Mouse (Mus musculus): ENCODE data around the gene Tcap.

The Tcap gene

DNA sequence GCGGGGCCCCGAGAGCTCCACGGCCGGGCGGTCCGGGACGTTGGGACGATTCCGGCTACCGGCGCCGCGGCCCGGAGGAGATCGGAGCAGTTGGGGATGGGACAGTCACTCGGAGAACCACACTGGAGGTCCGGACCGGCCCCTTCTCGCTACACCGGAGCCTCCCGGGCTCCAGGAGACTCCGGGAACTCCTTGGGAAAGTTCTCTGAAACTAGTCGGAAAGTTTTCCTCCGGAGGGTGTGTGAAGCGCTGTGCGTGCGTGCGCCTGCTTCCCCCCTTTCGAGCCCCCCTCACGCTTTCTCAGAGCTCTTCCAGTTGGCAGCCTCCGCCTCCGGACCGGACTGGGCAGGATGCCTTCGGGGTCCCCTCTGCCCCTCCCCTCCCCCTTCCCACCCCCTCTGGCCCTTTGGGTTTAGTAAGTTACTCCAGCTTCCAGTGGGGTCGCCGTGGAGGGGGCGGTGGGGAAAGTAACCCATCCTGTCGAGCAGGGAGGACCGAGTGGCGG lies 29.2 kb downstream of the Tcap start:
- DNase-seq (ENCODE audit: low spot score): peak; percentile 30

DNA sequence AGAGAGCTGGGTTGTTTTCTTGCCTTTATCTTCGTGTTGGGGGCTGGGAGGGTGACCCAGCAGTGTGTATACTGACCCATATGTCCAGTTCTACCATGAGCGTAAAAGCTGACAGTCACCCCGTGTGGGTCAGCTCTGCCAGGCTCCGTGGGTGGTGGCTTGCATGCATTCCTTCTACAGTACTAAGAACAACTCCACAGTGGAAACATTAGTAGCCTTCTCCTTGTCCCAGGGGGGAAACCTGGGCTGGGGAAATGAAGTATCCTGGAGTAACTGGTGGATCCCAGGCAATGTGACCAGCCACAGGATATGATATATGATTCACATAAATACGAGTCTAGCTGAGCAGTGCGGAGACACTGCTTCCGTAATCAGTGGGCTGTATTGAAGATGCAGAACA lies 30.1 kb downstream of the Tcap start:
- DNase-seq (ENCODE audit: low spot score): no peak

GRCm38 (mm10) chr11:98414162-98414561 lies 30.6 kb downstream of the Tcap start:
- peak; percentile 31 for DNase-seq (ENCODE audit: low spot score)

DNA sequence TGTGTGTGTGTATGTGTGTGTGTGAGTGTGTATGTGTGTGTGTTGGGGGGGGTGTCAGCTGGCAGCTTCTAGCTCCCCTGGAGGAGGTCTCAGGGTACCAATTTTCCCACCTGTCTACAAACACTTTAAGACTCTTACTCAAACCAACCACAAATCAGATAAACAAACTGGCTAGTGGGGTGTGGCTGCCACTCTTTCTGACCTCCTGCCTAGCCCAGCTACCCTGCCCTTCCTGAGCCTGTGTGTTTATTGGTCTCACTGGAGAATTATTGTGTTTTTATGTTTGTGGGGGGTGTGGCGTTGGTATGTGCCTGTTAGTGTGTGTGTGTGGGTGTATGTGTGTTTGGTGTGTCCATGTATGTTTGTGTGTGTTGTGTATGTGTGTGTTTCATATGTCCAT lies 33.5 kb downstream of the Tcap start:
- no peak for DNase-seq (ENCODE audit: low spot score)

- DNase-seq (ENCODE audit: low spot score): no peak
Measured at GRCm38 (mm10) chr11:98418273-98418672, 34.7 kb downstream of the Tcap start.

DNA sequence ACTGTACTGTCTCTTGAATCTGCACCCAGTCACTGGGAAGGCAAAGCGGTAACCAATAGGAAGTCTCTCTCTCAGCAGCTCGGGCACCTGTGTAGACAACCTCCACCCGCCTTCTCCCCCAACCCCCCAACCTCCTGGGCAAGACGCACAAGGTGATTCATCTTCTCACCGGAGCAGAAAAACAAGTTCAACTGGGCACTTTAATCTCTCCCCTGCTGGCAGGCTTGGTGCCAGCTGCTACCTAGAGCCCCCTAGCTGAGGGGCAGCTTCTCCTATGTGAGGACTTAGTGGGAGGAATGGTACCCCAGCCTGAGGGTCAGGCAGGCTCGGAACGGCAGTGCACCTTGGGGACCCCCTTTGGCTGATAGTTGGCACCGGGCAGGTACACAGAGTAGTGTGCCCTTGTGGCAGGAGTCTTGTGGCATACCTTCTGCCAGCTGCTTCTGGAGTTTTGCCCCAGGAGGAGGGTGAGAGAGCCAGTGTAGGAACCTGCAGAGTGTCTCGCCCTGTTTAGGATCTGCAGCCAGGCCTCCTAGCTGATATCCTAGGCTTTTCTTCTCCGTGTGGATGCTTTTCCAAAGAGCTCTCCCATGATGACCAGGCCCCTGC lies 35.4 kb downstream of the Tcap start:
- no peak for DNase-seq (ENCODE audit: low spot score)

DNA sequence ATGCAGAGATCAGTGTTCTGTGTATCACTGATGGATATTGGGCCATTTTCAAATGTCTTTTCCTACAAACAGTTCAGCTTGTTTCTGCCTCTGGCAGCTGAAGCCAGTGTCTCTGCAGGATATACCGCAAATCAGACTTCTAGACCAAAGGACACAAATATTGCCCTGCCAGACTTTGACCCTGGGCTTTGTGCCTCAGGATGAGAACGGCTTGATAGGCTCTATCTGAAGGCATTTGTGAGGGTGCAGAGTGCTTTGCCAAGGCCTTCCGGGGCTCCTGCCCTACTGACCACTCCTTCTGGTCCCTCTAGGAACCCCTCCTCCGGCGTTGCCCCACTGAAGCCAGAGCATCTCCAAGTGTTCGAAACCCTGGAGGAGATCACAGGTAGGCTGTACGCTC lies 43.0 kb downstream of the Tcap start:
- DNase-seq (ENCODE audit: low spot score): no peak

GRCm38 (mm10) chr11:98428436-98428835 lies 44.8 kb downstream of the Tcap start:
- DNase-seq (ENCODE audit: low spot score): no peak

DNA sequence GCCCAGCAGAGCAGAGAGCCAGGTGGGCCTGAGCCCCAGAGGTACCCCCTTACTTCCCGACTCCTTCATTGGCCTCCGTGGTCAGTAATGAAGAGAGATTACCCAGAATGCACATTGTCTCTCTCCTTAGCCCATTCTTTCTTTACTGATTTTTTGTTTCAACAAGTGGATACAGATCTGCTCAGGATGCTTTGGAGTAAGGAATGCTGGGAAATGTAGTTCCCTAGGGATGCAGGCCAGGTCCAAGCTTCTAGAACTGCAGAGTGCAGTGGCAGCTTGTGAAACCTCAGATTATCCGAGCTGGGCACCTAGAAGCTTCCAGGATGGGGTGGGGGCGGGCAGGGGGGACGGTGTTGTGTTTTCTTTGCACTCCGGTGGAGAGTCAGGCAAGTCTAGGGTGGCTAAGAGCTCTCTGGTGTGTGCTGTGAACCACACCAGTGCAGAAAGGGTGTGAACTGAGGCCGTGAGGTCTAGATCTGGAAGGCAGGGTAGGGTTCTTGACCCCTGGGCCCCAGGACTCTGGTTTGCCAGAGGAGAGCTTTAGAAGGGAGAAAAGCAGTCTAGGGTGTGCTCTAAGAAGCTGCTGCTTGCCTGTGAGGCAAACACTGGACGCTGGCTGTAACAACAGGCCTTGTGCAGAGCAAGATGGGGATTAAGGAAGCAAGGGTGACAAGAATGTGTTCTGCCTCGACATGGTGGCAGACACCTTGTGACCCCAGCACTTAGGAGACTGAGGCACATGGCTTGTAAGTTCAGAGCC lies 48.3 kb downstream of the Tcap start:
- DNase-seq (ENCODE audit: low spot score): no peak
